Mouse (Mus musculus) midbrain, postnatal 0 days (tissue): ENCODE data around the gene Rps6kb1. TPM values are rescaled to one million over a fixed set of nuclear protein-coding genes. Genes with fewer than 3 reads are reported as not detected.
"Not testable (repeated sequence)": the region's sequence is repeated elsewhere in the genome, so short reads cannot be mapped to it uniquely, and the experiment has no call there.

Experiments
- ATAC-seq: fragments of 200-750 bp; cut with Nextera tagmentation; 2 replicates; pipeline ENCODE4 v1.8.0; 2017; ENCODE audit warnings: moderate number of reproducible peaks, mild to moderate bottlenecking, moderate TSS enrichment, moderate library complexity; ENCODE audit not compliant: low FRiP score
- DNase-seq: peaks from one replicate; pipeline ENCODE4 v3.0.0-alpha.2; 2015; ENCODE audit warnings: low spot score
- H3K27ac ChIP-seq: fragments of 300-500 bp; sonication (generic); 2 replicates; pipeline ENCODE4 v1.5.1; 2014; ENCODE audit warnings: low read depth, mild to moderate bottlenecking, low read length, mixed read lengths
- H3K27me3 ChIP-seq: fragments of 300-500 bp; sonication (generic); 2 replicates; pipeline ENCODE4 v1.6.1; 2014; ENCODE audit warnings: low read length, control low read depth, mixed read lengths; ENCODE audit not compliant: insufficient read depth
- H3K36me3 ChIP-seq: fragments of 300-500 bp; sonication (generic); 2 replicates; pipeline ENCODE4 v1.6.1; 2014; ENCODE audit warnings: low read length, control low read depth, mixed read lengths; ENCODE audit not compliant: insufficient read depth
- H3K4me1 ChIP-seq: fragments of 300-500 bp; sonication (generic); 2 replicates; pipeline ENCODE4 v1.6.1; 2014; ENCODE audit warnings: mild to moderate bottlenecking, control low read depth, antibody characterized with exemption, low read length, mixed read lengths; ENCODE audit not compliant: insufficient read depth
- H3K4me2 ChIP-seq: fragments of 300-500 bp; sonication (generic); 2 replicates; pipeline ENCODE4 v1.6.1; 2014; ENCODE audit warnings: low read depth, mild to moderate bottlenecking, low read length, mixed read lengths; ENCODE audit not compliant: poor library complexity, severe bottlenecking
- H3K4me3 ChIP-seq: fragments of 300-500 bp; sonication (generic); 2 replicates; pipeline ENCODE4 v1.5.1; 2014; ENCODE audit warnings: low read depth, mild to moderate bottlenecking, low read length, moderate library complexity
- H3K9ac ChIP-seq: fragments of 300-500 bp; sonication (generic); replicated peaks from 2 replicates; pipeline ENCODE4 v1.6.1; 2014; ENCODE audit warnings: mild to moderate bottlenecking, low read length, moderate library complexity, mixed read lengths; ENCODE audit not compliant: poor library complexity, severe bottlenecking
- H3K9me3 ChIP-seq: fragments of 300-500 bp; sonication (generic); 2 replicates; pipeline ENCODE4 v1.6.1; 2016; ENCODE audit warnings: low read length, control low read depth
- CTCF ChIP-seq: IDR thresholded peaks from 2 replicates; pipeline ENCODE4 v1.5.1; 2016; ENCODE audit warnings: antibody characterized with exemption, mild to moderate bottlenecking
- WGBS: fragments of 180-500 bp; shearing (Covaris S2); extraction: QIAGEN DNeasy Blood & Tissue Kit; methylation state at CpG from one replicate; pipeline ENCODE4 v1.1.7; 2014; 5-methylcytosine and 5-hydroxymethylcytosine counted together
- polyA plus RNA-seq: library from polyadenylated mRNA; unstranded; fragments of >200 nt; fragmentation: Nextera tagmentation; extraction: Ambion mirVana; gene quantifications from 2 replicates; pipeline ENCODE4 v1.2.1, GENCODE M21; 2015
- total RNA-seq: library from RNA; depleted of rRNA; stranded (reverse); fragments of >200 nt; gene quantifications from 2 replicates; pipeline ENCODE4 v1.2.3, GENCODE M21; 2014

The Rps6kb1 gene
- total and polyA plus RNA-seq, 2 experiments from 2014 or later = 35.6 to 59.6 TPM

GRCm38 (mm10) chr11:86538786-86539185 lies 5.8 kb downstream of the Rps6kb1 start:
- DNase-seq (no peak), ATAC-seq (no peak)
- Histone ChIP-seq H3K4me1 (no peaks in the 10 kb centered on the region; the same call in 1 of the 2 replicates), H3K9ac (no peak overlapping the region), H3K27me3 (no peaks in the 10 kb centered on the region), H3K9me3 (no peaks in the 10 kb centered on the region), H3K4me3 (no peak overlapping the region), H3K36me3 (peaks cover 3% of the 10 kb centered on the region; the same call in 1 of the 2 replicates), H3K4me2 (no peak overlapping the region), H3K27ac (no peak overlapping the region)
- WGBS = 91% methylated on average over 4 of the region's 4 CpGs
- no peak for TF ChIP-seq CTCF

GRCm38 (mm10) chr11:86534201-86534910 lies 10.2 kb downstream of the Rps6kb1 start:
- TF ChIP-seq CTCF = no peak
- H3K9me3 ChIP-seq = no peaks in the 10 kb centered on the region
- 97% methylated on average over 5 of the region's 5 CpGs for WGBS

DNA sequence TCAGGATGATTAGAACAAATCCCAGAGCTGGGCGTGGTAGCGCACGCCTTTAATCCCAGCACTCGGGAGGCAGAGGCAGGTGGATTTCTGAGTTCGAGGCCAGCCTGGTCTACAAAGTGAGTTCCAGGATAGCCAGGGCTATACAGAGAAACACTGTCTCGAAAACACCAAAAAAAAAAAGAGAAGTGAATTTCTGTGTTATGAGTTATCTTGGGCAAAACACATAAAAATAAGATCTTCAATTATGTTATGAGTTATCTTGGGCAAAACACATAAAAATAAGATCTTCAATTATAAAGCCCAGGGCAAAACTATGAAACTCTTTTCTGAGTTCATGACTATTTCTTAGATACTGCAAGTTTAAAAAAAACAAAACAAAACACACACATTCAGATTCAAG lies 11.3 kb downstream of the Rps6kb1 start:
- H3K4me1 ChIP-seq = not testable (repeated sequence)
- peaks cover 12% of the 10 kb centered on the region for H3K36me3 ChIP-seq
- 87% methylated on average over 6 of the region's 6 CpGs for WGBS

More at GRCm38 (mm10) chr11:86534201-86534910, 10.2 kb downstream of the Rps6kb1 start:
- no peak for ATAC-seq
- DNase-seq = no peak
- Histone ChIP-seq H3K9ac (no peak overlapping the region), H3K4me2 (no peak overlapping the region), H3K27me3 (no peaks in the 10 kb centered on the region), H3K4me3 (no peak overlapping the region), H3K36me3 (peaks cover 9% of the 10 kb centered on the region), H3K27ac (no peak overlapping the region), H3K4me1 (no peaks in the 10 kb centered on the region)

DNA sequence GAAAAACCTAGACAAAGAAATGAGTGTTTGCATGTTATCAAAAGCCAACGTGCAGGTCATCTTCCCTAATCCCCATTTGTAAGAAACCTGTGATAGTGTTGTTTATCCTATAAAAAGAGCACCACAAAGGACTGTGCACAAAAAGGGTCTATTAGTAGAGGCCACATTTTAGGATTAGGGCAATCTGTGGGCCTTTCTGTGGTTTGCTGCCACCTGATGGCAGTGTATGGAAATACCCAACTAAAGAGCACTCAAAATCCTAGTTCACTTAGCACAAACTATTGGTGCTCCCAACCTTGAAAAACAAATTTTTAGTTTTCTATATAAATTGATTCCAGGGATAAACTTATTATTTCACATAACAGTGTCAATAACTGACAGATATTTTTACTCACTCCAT lies 11.8 kb downstream of the Rps6kb1 start:
- Histone ChIP-seq H3K27ac (no peak overlapping the region), H3K9ac (no peak overlapping the region), H3K4me2 (no peak overlapping the region), H3K36me3 (peaks cover 16% of the 10 kb centered on the region), H3K9me3 (no peaks in the 10 kb centered on the region), H3K27me3 (no peaks in the 10 kb centered on the region), H3K4me3 (no peak overlapping the region), H3K4me1 (no peaks in the 10 kb centered on the region)
- ATAC-seq (no peak), DNase-seq (no peak)
- WGBS = 76% methylated on average over 1 of the region's 1 CpGs
- peak; percentile 65 for TF ChIP-seq CTCF

More for the DNA sequence above, 11.3 kb downstream of the Rps6kb1 start:
- not testable (repeated sequence) for ATAC-seq, H3K4me3 ChIP-seq, H3K4me2 ChIP-seq, H3K27ac ChIP-seq, DNase-seq, H3K27me3 ChIP-seq, H3K9me3 ChIP-seq, H3K9ac ChIP-seq

DNA sequence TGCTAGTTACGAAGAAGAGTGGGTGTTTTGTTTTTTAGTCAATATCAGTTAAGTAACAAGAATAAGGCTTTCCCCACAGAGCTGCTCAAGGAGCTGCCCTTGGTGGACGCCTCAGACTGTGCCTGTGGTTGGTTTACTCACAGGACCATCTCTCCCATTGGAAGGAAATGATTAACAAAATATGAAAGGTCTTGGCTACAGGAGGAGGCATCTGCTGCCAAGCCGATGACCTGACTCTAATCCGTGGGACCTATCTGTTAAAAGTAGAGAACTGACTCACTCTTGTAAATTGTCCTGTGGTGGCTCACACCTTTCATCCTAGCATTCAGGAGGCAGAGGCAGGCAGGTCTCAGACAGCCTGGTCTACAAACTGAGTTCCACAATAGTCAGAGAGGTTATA lies 17.1 kb downstream of the Rps6kb1 start:
- Histone ChIP-seq H3K36me3 (peaks cover 29% of the 10 kb centered on the region), H3K4me2 (no peak overlapping the region), H3K27ac (no peak overlapping the region), H3K4me1 (no peaks in the 10 kb centered on the region), H3K27me3 (no peaks in the 10 kb centered on the region), H3K4me3 (no peak overlapping the region), H3K9me3 (no peaks in the 10 kb centered on the region), H3K9ac (no peak overlapping the region)
- DNase-seq (no peak), ATAC-seq (no peak)
- WGBS = 94% methylated on average over 4 of the region's 4 CpGs
- no peak for TF ChIP-seq CTCF

GRCm38 (mm10) chr11:86519751-86520150 lies 24.9 kb downstream of the Rps6kb1 start:
- H3K9me3 ChIP-seq = no peaks in the 10 kb centered on the region
- H3K36me3 ChIP-seq = peaks cover 56% of the 10 kb centered on the region
- no peak overlapping the region for H3K27ac ChIP-seq
- H3K4me2 ChIP-seq = no peak overlapping the region
- H3K27me3 ChIP-seq = no peaks in the 10 kb centered on the region
- H3K4me1 ChIP-seq = no peaks in the 10 kb centered on the region
- no peak for DNase-seq
- H3K9ac ChIP-seq = no peak overlapping the region
- no peak overlapping the region for H3K4me3 ChIP-seq
- TF ChIP-seq CTCF = no peak
- no peak for ATAC-seq
- whole genome bisulfite sequencing = 93% methylated on average over 7 of the region's 7 CpGs
